Mouse (Mus musculus) kidney, adult 8-10 months (tissue): Measurements from ENCODE around the gene Gm12185.
"Not testable (repeated sequence)": the region's sequence is repeated elsewhere in the genome, so short reads cannot be mapped to it uniquely, and the experiment has no call there.

Experiments used
- DNase-seq, 2 experiments: peaks; one replicate each; pipeline ENCODE4 v3.0.0; 2022

The Gm12185 gene

DNA sequence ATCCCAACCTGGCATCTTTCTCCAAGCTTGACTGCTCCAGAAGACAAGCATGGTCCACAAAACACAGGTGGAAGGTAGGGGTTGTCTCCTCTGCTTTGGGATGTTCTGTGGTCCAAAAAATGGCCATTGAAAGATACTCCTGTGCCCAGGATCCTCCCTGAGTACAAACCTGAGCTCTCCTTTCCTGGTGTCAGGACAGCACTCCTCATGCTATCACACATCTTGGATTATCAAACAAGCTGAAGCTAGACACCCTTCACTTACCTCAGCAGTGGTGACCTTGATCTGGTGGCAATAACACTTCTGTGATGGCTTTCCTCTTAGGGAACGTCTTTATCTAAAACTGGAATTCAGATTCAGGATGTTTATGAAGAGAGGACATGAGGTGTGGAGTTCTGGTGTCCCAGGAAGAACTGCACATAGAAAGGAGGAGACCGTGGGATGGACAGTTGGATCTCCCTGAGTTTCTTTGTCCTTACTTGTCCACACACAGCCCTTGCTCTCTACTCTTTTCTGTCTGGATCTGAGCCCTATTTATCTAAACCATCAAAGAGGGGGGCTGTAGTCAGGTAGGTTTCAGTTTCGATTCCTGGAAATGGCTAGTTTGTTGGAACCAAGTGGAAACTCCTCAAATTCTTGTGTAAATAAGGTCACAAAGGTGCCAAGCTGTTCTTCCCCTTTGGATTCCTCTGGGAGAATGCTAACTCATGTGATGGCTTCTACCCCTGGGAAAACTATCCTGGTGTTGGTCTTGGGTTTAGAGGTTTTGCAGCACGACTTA, at the start of gene Gm12185:
TSS of gene Gm12185 (minus strand) at position 487 of the 781 bp plus-strand sequence.
- peak; percentile 15 to 48 for DNase-seq

DNA sequence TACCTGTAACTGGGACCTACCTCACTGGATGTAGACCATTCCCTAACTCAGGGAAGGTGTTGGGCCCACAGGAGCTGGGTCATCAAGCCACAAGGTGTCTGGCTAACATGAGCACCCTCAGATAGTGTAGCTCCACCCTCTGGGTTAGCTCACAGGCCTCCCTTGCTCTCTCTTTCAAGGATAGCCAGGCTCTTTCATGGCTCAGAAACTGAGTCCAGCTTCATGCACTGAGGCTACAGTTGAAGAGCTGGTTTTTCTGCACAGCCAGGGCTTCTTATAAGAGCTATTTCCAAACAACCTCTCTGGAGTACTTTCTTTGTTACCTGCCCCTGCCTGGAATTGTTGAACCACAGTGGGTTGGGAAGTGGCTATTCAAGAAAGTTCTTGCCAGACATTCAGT, 20.0 kb upstream of the Gm12185 start:
- DNase-seq = not testable (repeated sequence)

DNA sequence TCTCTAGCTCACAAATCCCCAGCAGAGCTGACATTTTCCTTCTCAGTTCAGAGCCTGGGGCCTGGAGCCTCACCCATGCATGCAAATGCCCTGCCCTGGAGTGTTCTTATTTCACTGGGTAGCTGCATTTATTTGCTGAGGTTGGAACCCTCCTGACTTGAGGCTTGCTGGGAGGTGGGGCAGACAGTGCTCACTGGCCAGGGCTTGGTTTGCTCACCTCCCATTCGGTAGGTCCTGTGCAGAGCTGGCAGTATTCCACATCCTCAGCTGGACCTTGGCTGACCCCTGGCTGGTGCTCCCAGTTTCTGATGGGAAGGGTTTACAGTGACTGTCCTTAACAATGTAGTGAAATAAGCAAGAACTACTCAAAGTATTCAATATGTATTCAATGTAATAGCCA, 14.8 kb upstream of the Gm12185 start:
- DNase-seq = not testable (repeated sequence)

DNA sequence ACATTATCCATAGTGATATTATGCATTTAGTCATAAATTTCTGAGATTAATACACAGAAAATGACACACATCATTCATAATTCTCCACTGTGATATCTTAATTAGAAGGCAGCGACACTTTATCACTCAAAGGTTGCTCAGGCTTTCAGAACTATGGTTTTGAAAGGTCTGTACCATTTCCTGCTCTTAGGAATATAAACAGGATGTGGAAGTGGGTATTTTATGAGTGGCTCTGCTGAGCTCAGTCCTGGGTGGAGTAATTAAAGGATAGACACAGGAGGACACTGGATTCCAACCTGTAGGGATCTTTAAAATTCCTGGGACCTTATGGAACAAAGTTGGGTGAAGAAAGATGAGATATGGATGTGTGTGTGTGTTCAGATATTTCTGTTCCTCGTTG, 14.3 kb upstream of the Gm12185 start:
- not testable (repeated sequence) for DNase-seq

DNA sequence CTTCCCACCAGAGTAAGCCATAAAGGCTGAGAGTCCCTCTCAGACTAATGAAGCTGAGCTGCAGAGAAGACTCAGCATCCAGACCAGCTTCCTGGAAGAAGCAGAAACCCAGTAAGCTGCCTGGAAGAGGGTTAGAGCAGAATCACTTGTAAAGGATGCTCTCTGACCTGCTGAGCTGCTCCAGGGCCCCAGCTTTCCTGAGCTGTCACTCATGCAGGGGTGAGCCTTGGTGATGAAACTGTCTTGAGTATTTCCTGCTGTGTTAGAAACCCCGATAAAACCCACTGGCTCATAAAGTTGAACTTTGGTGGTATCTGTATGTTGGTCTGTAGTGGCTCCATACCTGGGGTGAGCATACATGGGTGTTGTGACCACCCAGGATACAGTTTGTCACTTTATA, 8.4 kb upstream of the Gm12185 start:
- not testable (repeated sequence) for DNase-seq

DNA sequence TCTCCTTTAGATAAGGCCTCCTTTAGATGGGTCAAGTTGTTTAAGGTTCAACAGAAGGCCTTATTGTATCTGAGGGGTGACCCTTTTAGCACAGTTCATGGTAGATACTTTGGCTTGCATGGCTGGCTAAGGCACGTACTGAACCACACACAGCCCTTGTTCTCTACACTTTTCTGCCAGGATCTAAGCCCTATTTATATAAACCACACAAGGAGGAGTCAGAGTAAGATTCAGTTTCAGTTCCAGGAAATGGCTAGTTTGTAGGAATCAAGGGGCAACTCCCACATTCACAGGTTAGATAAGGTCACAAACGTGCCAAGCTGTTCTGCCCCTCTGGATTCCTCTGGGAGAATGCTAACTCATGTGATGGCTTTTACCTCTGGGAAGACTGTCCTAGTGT, 2.0 kb upstream of the Gm12185 start, which contains the start of gene Tgtp1:
TSS of gene Tgtp1 (minus strand) at position 155 of the 400 bp plus-strand sequence.
- DNase-seq = peak in 1 of 2 experiments; percentile 7

DNA sequence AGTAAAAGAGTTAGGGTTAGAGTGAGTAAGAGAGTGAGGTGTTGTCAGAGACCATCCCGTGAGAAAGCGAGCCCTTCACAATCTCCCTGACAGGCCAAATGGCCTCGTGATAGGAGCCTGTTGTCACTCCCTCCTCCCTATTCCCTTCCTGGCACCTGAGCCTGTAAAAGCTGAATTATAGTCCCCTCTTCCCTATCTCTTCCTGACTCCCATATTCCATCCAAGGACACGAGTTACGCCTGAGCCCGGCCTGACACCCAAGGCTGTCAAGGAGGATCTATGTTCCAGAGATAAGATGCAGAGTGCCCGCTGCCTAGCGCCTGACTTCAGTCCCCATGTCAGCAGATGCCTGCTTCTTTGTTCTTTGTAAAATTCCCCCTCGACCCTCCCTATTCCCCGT, 1.3 kb upstream of the Gm12185 start:
- not testable (repeated sequence) for DNase-seq

DNA sequence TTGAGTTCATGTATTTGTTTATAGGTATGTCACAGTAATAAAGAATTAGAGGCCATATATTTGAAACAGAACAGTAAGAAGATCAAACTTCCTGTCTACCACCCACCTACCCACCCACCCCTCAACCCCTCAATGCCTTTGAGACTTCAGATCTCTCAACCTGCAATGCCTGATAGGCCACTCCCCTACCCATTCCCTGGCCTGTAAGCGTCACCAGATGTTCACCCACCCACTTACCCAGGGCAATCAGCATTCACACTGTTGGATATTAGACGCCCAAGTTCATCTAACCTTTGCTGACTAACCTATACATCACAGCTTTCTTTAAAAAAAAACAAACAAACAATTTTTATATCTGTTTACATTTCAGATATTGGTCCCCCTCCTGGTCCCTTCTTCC, 2.0 kb downstream of the Gm12185 start:
- not testable (repeated sequence) for DNase-seq

DNA sequence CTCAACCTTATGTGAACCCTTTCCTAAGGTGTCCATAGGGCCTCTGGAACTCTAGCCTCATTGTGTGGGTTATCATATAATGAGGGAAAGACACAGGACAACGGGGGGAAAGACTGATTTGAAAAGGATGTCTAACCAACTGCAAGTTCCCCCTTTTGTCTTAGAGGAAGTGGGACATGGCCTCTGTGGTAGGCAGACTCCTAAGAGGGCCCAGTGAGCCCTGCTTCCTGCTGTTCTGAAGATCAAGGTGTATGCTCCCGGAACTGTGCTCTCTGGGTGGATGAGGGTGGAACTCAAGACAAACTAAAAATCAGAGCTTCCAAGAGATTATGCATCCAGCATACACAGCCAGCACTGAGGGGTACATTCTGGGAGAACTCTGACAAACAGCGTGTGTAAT, 3.8 kb downstream of the Gm12185 start:
- not testable (repeated sequence) for DNase-seq

DNA sequence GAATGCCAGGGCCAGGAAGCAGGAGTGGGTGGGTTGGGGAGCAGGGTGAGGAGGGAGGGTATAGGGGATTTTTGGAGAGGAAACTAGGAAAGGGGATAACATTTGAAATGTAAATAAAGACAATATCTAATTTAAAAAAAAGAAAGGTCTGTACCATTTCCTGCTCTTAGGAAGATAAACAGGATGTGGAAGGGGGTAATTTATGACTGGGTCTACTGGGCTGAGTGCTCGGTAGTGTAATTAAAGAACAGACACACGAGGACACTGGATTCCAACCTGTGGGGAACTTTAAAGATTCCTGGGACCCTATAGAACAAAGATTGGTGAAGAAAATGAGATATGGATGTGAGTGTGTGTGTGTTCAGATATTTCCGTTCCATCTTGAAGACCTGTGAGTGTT, 9.2 kb downstream of the Gm12185 start:
- DNase-seq = not testable (repeated sequence)

DNA sequence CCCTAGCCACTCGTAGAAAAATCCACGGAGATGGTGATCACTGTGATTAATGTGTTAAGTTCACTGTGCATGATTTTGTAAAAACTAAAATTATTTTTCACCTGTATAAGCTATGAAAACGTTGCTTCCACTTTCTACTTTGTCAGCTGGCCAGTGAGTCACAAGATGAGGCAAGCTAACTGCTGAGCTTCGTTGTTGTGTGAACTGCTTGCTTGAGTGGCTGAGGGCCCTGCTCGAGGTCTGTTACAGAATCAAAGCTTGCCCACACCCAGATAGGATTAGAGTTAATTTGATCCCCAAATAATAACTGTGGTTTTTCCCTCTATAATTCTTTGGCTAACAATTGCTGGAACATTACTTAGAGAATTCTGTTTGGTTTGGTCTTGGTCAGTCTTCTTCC, 12.0 kb downstream of the Gm12185 start:
- DNase-seq = not testable (repeated sequence)

DNA sequence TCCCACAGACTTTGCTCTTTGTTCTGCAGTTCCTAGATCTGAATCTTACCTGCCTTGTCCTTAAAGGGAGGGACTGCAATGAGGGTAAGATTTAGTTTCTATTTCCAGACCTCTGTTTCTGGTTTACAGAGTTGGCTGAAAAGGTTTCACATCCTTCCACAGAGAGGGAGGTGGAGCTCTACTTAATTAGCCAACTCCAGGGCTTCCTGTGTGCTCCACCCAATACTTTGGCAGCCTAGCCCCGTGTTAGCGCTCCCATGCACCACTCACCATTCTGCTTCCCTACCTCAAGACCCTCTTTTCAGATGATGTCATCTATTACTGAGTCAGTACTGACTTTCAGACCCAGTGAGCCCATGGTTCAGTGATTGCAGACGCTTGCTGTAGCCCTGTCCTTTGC, 12.8 kb downstream of the Gm12185 start, which contains the start of gene 9930111J21Rik1:
TSS of gene 9930111J21Rik1 (minus strand) at position 148 of the 400 bp plus-strand sequence.
- not testable (repeated sequence) for DNase-seq

DNA sequence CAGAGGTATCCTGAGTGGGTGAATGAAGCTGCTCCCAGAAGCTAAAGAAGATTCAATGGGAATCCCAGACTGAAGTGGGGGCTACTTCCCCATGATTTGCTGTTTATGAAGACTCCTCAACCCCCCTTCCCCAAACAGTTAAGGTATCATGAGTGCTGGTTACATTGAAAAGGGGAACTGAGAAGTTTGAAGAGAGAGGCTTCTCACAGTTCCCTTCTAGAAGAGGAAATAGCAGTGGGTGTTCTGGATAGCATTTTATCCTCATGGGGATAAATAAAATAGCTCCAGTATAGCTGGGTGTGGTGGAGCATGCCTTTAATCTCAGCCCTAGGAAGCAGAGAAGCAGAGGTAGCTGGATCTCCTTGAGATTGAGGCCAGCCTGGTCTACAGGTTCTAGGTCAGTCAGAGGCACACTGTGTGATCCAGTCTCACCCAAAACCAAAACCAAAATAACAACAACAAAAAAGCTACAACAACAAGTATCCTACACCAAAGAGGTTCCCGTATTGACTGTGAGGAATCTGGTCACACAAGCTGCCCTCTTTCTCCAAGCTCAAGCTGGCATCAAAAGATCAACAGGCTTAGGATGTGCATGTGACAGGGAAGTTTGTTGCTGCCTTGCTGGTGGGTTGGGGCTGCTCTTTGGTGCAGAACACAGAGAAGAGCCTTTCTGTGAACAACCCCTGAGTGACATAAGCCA, 13.6 kb downstream of the Gm12185 start, which contains the start of gene Olfr56:
TSS of gene Olfr56 (plus strand) at position 650 of the 700 bp plus-strand sequence.
- DNase-seq = not testable (repeated sequence)

DNA sequence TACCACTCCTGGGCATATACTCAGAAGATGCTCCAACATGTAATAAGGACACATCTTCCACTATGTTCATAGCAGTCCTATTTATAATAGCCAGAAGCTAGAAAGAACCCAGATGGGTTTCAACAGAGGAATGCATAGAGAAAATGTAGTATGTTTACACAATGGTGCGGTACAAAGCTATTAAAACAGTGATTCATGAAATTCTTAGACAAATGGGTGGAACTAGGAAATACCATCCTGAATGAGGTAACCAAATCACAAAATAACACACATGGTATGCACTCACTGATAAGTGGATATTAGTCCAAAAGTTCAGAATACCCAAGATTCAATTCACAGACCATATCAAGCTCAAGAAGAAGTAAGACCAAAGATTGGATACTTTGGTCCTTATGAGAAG, 17.3 kb downstream of the Gm12185 start:
- not testable (repeated sequence) for DNase-seq

DNA sequence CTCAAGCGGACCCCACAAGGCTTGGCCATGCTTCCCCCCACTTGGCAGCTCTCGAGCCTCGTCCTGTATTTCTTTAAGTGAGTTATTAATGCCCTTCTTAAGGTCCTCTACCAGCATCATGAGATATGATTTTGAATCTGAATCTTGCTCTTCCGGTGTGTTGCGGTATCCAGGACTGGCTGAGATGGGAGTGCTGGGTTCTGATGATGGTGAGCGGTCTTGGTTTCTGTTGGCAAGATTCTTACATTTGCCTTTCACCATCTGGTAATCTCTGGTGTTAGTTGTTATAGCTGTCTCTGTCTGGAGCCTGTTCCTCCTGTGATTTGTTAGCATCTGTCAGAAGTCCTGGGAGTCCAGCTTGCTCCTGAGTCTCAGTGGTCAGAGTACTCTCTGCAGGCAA, 45.9 kb downstream of the Gm12185 start, which contains the start of gene Psme2b:
TSS of gene Psme2b (minus strand) at position 101 of the 400 bp plus-strand sequence.
- DNase-seq = not testable (repeated sequence)

DNA sequence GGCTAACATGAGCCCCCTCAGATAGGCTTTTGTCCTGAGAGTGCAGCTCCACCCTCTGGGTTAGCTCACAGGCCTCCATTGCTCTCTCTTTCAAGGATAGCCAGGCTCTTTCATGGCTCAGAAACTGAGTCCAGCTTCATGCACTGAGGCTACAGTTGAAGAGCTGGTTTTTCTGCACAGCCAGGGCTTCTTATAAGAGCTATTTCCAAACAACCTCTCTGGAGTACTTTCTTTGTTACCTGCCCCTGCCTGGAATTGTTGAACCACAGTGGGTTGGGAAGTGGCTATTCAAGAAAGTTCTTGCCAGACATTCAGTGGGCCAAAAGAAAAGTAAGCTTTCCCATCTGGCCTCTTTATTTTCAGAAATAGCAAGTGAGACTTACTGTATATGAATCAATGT, 52.7 kb downstream of the Gm12185 start:
- DNase-seq = not testable (repeated sequence)

DNA sequence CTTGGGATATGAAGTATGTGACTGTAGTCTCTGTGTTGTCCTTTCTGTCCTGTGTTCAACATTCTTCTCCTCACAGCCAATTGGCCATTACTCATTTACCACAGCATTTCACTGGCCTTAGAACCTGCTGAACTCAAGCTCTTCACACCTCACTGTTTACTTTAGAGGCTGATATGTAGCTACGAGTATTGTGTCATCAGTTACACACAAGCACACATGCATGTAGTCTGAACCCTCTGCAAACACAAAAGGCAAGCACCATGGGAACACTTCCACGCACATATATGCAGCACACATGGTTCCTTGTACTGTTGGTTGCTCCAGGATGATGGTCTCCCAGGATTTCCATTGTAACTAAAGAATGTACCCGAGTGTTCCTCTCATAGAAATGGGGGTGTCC, 56.7 kb downstream of the Gm12185 start:
- DNase-seq = not testable (repeated sequence)

DNA sequence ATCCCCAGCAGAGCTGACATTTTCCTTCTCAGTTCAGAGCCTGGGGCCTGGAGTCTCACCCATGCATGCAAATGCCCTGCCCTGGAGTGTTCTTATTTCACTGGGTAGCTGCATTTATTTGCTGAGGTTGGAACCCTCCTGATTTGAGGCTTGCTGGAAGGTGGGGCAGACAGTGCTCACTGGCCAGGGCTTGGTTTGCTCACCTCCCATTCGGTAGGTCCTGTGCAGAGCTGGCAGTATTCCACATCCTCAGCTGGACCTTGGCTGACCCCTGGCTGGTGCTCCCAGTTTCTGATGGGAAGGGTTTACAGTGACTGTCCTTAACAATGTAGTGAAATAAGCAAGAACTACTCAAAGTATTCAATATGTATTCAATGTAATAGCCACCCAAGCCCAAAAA, 58.1 kb downstream of the Gm12185 start:
- not testable (repeated sequence) for DNase-seq

DNA sequence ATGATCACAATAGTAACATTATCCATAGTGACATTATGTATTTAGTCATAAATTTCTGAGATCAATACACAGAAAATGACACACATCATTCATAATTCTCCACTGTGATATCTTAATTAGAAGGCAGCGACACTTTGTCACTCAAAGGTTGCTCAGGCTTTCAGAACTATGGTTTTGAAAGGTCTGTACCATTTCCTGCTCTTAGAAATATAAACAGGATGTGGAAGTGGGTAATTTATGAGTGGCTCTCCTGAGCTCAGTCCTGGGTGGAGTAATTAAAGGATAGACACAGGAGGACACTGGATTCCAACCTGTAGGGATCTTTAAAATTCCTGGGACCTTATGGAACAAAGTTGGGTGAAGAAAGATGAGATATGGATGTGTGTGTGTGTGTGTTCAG, 58.6 kb downstream of the Gm12185 start:
- not testable (repeated sequence) for DNase-seq

DNA sequence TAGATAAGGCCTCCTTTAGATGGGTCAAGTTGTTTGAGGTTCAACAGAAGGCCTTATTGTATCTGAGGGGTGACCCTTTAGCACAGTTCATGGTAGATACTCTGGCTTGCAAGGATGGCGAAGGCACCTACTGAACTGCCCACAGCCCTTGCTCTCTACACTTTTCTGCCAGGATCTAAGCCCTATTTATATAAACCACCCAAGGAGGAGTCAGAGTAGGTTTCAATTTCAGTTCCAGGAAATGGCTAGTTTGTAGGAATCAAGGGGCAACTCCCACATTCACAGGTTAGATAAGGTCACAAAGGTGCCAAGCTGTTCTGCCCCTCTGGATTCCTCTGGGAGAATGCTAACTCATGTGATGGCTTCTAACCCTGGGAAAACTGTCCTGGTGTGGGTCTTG, 64.0 kb downstream of the Gm12185 start:
- not testable (repeated sequence) for DNase-seq

DNA sequence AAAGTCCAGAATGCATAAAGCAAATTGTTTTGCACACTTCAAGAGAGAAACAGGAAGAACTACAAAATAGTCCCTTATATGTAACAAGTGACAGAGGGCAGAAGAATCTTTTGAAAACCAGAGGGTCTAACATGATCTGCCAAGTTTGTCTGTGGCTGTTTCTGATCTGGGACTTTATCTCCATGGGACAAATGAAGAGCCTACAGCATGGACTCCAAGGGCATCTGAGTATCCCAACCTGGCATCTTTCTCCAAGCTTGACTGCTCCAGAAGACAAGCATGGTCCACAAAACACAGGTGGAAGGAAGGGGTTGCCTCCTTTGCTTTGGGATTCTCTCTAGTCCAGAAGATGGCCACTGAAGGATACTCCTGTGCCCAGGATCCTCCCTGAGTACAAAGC, 65.6 kb downstream of the Gm12185 start:
- DNase-seq = not testable (repeated sequence)

DNA sequence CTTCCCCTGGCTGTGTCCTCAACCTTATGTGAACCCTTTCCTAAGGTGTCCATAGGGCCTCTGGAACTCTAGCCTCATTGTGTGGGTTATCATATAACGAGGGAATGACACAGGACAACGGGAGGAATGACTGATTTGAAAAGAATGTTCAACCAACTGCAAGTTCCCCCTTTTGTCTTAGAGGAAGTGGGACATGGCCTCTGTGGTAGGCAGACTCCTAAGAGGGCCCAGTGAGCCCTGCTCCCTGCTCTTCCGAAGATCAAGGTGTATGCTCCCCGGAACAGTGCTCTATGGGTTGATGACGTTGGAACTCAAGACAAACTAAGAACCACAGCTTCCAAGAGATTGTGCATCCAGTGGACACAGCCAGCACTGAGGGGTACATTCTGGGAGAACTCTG, 68.2 kb downstream of the Gm12185 start:
- DNase-seq = not testable (repeated sequence)

DNA sequence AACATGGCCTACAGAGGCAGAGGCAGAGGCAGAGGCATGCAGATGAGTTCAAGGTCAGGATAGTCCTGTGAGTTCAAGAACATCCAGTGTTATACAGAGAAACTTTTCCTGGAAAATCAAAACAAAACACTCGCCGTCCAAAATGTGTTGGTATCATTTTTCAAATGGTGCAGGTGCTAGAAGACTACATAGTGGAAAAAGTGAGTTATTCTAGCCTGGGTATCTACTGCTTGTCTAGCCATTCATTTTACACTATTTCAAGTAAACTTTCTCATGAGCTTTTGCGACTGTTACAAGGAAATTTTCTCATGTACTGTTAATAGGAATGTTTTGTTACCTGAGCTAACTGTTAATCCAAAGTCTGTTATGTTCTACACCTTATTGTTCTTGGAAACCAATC, 73.6 kb downstream of the Gm12185 start:
- no peak for DNase-seq

DNA sequence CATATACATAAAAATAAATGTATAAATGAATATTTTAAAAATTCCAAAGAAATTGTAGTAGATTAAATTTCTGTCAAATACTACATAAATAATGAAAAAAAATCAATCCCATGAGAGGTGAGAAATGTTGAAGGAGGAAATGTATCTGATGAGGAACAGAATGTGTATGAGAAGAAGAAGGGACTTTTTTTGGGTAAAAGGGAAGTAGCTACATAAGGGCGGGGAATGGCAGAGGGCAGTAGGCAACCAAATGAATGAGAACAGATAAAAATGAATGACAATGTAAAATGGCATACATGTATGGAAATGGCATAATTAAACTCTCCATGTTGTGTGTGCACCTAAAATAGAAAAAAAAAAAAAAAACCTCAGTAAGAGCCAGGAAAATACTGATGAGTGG, 78.4 kb downstream of the Gm12185 start:
- no peak for DNase-seq
